ENCODE assay signal across 13 mouse cellular contexts in the genomic region with DNA sequence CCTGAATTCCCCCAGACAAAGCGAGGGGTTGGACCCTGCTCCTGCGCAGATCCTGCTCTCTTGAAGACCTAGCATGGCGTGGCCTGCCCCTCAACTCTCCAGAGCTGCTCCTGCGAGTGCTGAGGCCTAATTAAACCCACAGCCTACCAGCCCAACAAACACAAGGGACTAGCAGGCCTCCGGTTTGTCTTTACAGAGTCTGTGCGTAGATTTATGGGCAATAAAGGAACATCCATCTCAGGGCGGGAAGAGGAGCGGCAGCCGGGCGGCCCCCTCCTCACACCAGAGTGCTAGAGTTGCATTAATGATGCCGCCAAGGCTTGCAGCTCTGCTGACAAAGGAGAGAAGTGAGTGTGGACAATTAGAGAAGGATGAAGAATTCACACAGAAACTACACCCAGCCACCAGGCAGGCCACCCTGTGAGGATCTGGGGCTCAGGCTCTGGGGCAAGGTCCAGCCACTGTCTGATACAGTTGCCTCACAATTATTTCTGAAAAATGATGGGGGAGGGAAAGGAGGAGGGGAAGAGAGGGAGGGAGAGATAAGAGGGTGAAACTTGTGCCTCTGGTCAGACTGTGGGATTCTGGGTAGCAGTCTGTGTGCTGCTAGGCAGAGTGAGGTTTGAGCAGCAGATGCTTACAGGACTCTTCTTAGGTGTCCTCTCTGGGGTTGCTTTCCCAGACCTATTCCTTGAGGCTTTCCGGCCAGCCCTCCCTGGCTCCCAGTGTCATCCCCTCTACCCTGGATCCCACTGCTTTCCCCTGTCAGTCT. TPM values are rescaled to one million over a fixed set of nuclear protein-coding genes. Genes with fewer than 3 reads are reported as not detected.
DNase-seq lines count a peak whose midpoint lies in the region; ATAC-seq and TF ChIP-seq lines count a peak whose summit lies in the region.
"Had no signal": no experiment of that assay in that cellular context is flagged by ENCODE, and none has a peak within 500 bp of the region (broad histone marks: within the 10 kb centered on the region; RNA-seq: fewer than 3 reads in every experiment).

No protein-coding gene starts in this region.

- H3K4me3 ChIP-seq in heart, embryonic 13.5 days, result no peak overlapping the region
- H3K4me3 ChIP-seq in hindbrain, embryonic 12.5 days, result no peak overlapping the region
- no peak overlapping the region for H3K4me3 ChIP-seq in midbrain, embryonic 13.5 days (replicated peaks)

- TF ChIP-seq CTCF in brain, embryonic 14.5 days (IDR thresholded peaks at IDR 0.05; ENCODE audit: borderline replicate concordance, extremely low read depth, insufficient read depth, insufficient read length), result no peak

- peaks cover 20% of the 10 kb centered on the region for H3K27me3 ChIP-seq in heart, embryonic 13.5 days (replicated peaks)
- no peaks in the 10 kb centered on the region for H3K27me3 ChIP-seq in hindbrain, embryonic 12.5 days
- no peaks in the 10 kb centered on the region for H3K27me3 ChIP-seq in midbrain, embryonic 13.5 days
- H3K27me3 ChIP-seq: Patski had no signal

- no peaks in the 10 kb centered on the region for H3K9me3 ChIP-seq in heart, embryonic 13.5 days
- H3K9me3 ChIP-seq in hindbrain, embryonic 12.5 days (replicated peaks), result no peaks in the 10 kb centered on the region
- H3K9me3 ChIP-seq in midbrain, embryonic 13.5 days, result no peaks in the 10 kb centered on the region

- H3K36me3 ChIP-seq in heart, embryonic 13.5 days, result no peaks in the 10 kb centered on the region
- peaks cover 3% of the 10 kb centered on the region; the same call in 1 of the 2 replicates for H3K36me3 ChIP-seq in hindbrain, embryonic 12.5 days
- peaks cover 16% of the 10 kb centered on the region for H3K36me3 ChIP-seq in midbrain, embryonic 13.5 days

- TF ChIP-seq POLR2A in brain, embryonic 14.5 days (IDR thresholded peaks at IDR 0.05; ENCODE audit: borderline replicate concordance, extremely low read depth, insufficient read depth, insufficient read length, poor library complexity, severe bottlenecking), result no peak

- no peak for ATAC-seq in heart, embryonic 13.5 days (ENCODE audit: extremely low read depth, insufficient number of reproducible peaks, low FRiP score, low TSS enrichment)
- ATAC-seq in hindbrain, embryonic 12.5 days (ENCODE audit: low FRiP score), result 0 out of 2 replicates have a peak, but pooled peaks have one; percentile 5
- ATAC-seq in midbrain, embryonic 13.5 days, result no peak
- ATAC-seq: Patski had no signal

- no peak for DNase-seq in heart, adult 11 months
- DNase-seq in brain, embryonic 14.5 days (ENCODE audit: low read depth), result peak; percentile 57
- no peak for DNase-seq in frontal cortex, postnatal 10 days (ENCODE audit: low spot score in 2 of 2)
- no peak for DNase-seq in adrenal gland, adult (ENCODE audit: inconsistent age in 2 of 2, low spot score in 1 of 2)
- DNase-seq in left cerebral cortex, adult 8-10 months (ENCODE audit: low spot score in 2 of 2), result no peak
- DNase-seq: cerebellum, adult 9-11 months; kidney, adult 18-20 months; right cerebral cortex, postnatal 4 days had no signal

- H3K4me1 ChIP-seq in heart, embryonic 13.5 days, result peaks cover 56% of the 10 kb centered on the region
- peaks cover 50% of the 10 kb centered on the region for H3K4me1 ChIP-seq in hindbrain, embryonic 12.5 days
- H3K4me1 ChIP-seq in midbrain, embryonic 13.5 days (replicated peaks), result peaks cover 60% of the 10 kb centered on the region

- WGBS in heart, embryonic 13.5 days, result 78% methylated on average over 12 of the region's 12 CpGs
- WGBS in hindbrain, embryonic 12.5 days, result 53% methylated on average over 12 of the region's 12 CpGs
- WGBS in midbrain, embryonic 13.5 days, result 58% methylated on average over 12 of the region's 12 CpGs

- H3K9ac ChIP-seq in heart, embryonic 13.5 days, result peak overlapping the region; percentile 51; the same call in 1 of the 2 replicates
- no peak overlapping the region for H3K9ac ChIP-seq in hindbrain, embryonic 12.5 days
- no peak overlapping the region for H3K9ac ChIP-seq in midbrain, embryonic 13.5 days (replicated peaks)

- H3K27ac ChIP-seq in heart, embryonic 13.5 days (replicated peaks), result no peak overlapping the region
- H3K27ac ChIP-seq in hindbrain, embryonic 12.5 days, result peak overlapping the region; percentile 66
- H3K27ac ChIP-seq in midbrain, embryonic 13.5 days, result peak overlapping the region; percentile 75

- no peak overlapping the region for H3K4me2 ChIP-seq in heart, embryonic 13.5 days
- H3K4me2 ChIP-seq in hindbrain, embryonic 12.5 days (replicated peaks), result no peak overlapping the region
- no peak overlapping the region for H3K4me2 ChIP-seq in midbrain, embryonic 13.5 days (replicated peaks)

RNA-seq across cellular contexts. Expression of a gene that starts 29.3 kb away (rescaled TPM):
- 0.46 and 0.72 TPM in 2 replicates for polyA plus RNA-seq in heart, embryonic 13.5 days (2015; fragmentation: Nextera tagmentation; extraction: Ambion mirVana)
- 50.3 and 52.5 TPM in 2 replicates for polyA plus RNA-seq in brain, embryonic 14.5 days (2012; rRNA removed)
- 7.8 and 8.0 TPM in 2 replicates for polyA plus RNA-seq in hindbrain, embryonic 12.5 days (2016; fragmentation: Nextera tagmentation; extraction: Ambion mirVana)
- 10.4 and 13.4 TPM in 2 replicates for polyA plus RNA-seq in midbrain, embryonic 13.5 days (2015; fragmentation: Nextera tagmentation; extraction: Ambion mirVana)
- total RNA-seq in left cerebral cortex, adult 8-10 months (2022), result 100 to 1,000 TPM; 100 to 120 (median 105) TPM
- total RNA-seq: neutrophil, adult 5-6 weeks had no signal
